ENCODE assay signal across 15 mouse cellular contexts in genomic region chr2:179914246-179914645, GRCm38 (mm10).
DNase-seq lines count a peak whose midpoint lies in the region; ATAC-seq and TF ChIP-seq lines count a peak whose summit lies in the region.
"Had no signal": no experiment of that assay in that cellular context is flagged by ENCODE, and none has a peak within 500 bp of the region (broad histone marks: within the 10 kb centered on the region; RNA-seq: fewer than 3 reads in every experiment).

No protein-coding gene starts in this region.

- no peak overlapping the region for H3K9ac ChIP-seq in CH12.LX (ENCODE audit: insufficient read depth, low read depth)
- H3K9ac ChIP-seq: intestine, embryonic 15.5 days; neural tube, embryonic 13.5 days had no signal

- no peaks in the 10 kb centered on the region for H3K9me3 ChIP-seq in CH12.LX (replicated peaks; ENCODE audit: low read length)
- H3K9me3 ChIP-seq: intestine, embryonic 15.5 days; neural tube, embryonic 13.5 days had no signal

- no peak for DNase-seq in gastrocnemius, adult 2 months
- DNase-seq in gastrocnemius, postnatal 36 days: no peak
- no peak for DNase-seq in layer of hippocampus, adult 2 months (ENCODE audit: low spot score in 2 of 2)
- no peak for DNase-seq in layer of hippocampus, postnatal 25 days (ENCODE audit: extremely low spot score in 1 of 2, low spot score in 1 of 2)
- DNase-seq in 416B (ENCODE audit: low read depth): peak; percentile 27
- no peak for DNase-seq in CH12.LX (ENCODE audit: extremely low read depth)
- DNase-seq: embryo, embryonic 11 days; heart, adult 18-20 months; heart, postnatal 36 days; right cerebral cortex, postnatal 4 days; thymus, postnatal 36 days had no signal

- dilution Hi-C loops in CH12.LX (cut with MboI; ENCODE audit: extremely low pct_ligation_motif_present, extremely low pct_unique_long_range_greater_than_20kb, low sequenced_read_pairs): loop anchor here (25.0 kb wide), 1 partner anchor 148 kb away; the partner anchor contains the start of gene Mtg2

- intact Hi-C loops in gastrocnemius, adult 2 months (cut with DNase I): loop anchor here (10.0 kb wide), 1 partner anchor 341 kb away; the partner anchor contains the start of gene Rps21
- intact Hi-C loops in gastrocnemius, postnatal 36 days (cut with DNase I): loop anchor here (10.0 kb wide), 1 partner anchor 331 kb away; no protein-coding TSS in a partner anchor

- H3K4me2 ChIP-seq in CH12.LX (ENCODE audit: insufficient read depth, low read depth, poor library complexity, severe bottlenecking): no peak overlapping the region
- H3K4me2 ChIP-seq: intestine, embryonic 15.5 days; neural tube, embryonic 13.5 days had no signal

- no peaks in the 10 kb centered on the region for H3K79me2 ChIP-seq in CH12.LX (replicated peaks; ENCODE audit: control insufficient read depth, extremely low read depth, insufficient read depth, poor library complexity, severe bottlenecking)

- TF ChIP-seq EP300 in CH12.LX (IDR thresholded peaks at IDR 0.05; ENCODE audit: low read length): no peak

- TF ChIP-seq POLR2A in CH12.LX (IDR thresholded peaks at IDR 0.05; ENCODE audit: low read depth, low read length): no peak

- no peak for ATAC-seq in erythroblast, adult 5-6 weeks (replicated peaks; ENCODE audit: low FRiP score, poor library complexity, severe bottlenecking)
- ATAC-seq: intestine, embryonic 15.5 days had no signal

- TF ChIP-seq RAD21 in CH12.LX (IDR thresholded peaks at IDR 0.05; ENCODE audit: low read depth, low read length): peak; percentile 29

- H3K27ac ChIP-seq in gastrocnemius, adult 2 months: no peak overlapping the region
- H3K27ac ChIP-seq in layer of hippocampus, adult 2 months: no peak overlapping the region
- no peak overlapping the region for H3K27ac ChIP-seq in CH12.LX (ENCODE audit: insufficient read depth, low read depth)
- H3K27ac ChIP-seq: intestine, embryonic 15.5 days; macrophage; neural tube, embryonic 13.5 days had no signal

- in situ Hi-C loops in CH12.LX (cut with MboI; ENCODE audit: low pct_ligation_motif_present, low pct_unique_long_range_greater_than_20kb, low sequenced_read_pairs): loop anchor here (10.0 kb wide), 1 partner anchor 341 kb away; the partner anchor contains the start of gene Rps21

- peaks cover 26 to 85% of the 10 kb centered on the region in 2 experiments for H3K36me3 ChIP-seq in CH12.LX (replicated peaks in 1 of 2; ENCODE audit: control insufficient read depth in 1 of 2, insufficient read depth in 1 of 2, low read length in 1 of 2)

- H3K4me3 ChIP-seq in gastrocnemius, adult 2 months: no peak overlapping the region
- no peak overlapping the region for H3K4me3 ChIP-seq in layer of hippocampus, adult 2 months
- H3K4me3 ChIP-seq in CH12.LX (replicated peaks in 1 of 3; ENCODE audit: low read depth in 2 of 3, low read length in 2 of 3, poor library complexity in 1 of 3): no peak overlapping the region
- H3K4me3 ChIP-seq: intestine, embryonic 15.5 days; neural tube, embryonic 13.5 days had no signal

- peaks cover 8 to 23% of the 10 kb centered on the region in 2 experiments for H3K4me1 ChIP-seq in CH12.LX (ENCODE audit: control insufficient read depth in 1 of 2, insufficient read depth in 2 of 2)
- H3K4me1 ChIP-seq: intestine, embryonic 15.5 days had no signal

- no peaks in the 10 kb centered on the region for H3K27me3 ChIP-seq in CH12.LX (replicated peaks)
- H3K27me3 ChIP-seq: intestine, embryonic 15.5 days; neural tube, embryonic 13.5 days had no signal

- peak; percentile 40 for TF ChIP-seq CTCF in gastrocnemius, adult 2 months (IDR thresholded peaks at IDR 0.05)
- TF ChIP-seq CTCF in layer of hippocampus, adult 2 months (conservative IDR thresholded peaks at IDR 0.05): peak; percentile 54
- peak in 1 of 2 experiments; percentile 52; a peak in 2 of 4 replicates for TF ChIP-seq CTCF in CH12.LX (conservative IDR thresholded peaks at IDR 0.05 in 1 of 2, IDR thresholded peaks at IDR 0.05 in 1 of 2; ENCODE audit: low read depth in 2 of 2, low read length in 2 of 2)

TF ChIP-seq in CH12.LX, 34 proteins besides CTCF, POLR2A, EP300 and RAD21:
- peak; percentile 13; the same call in 1 of the 2 replicates for TF ChIP-seq SMC3 (IDR thresholded peaks at IDR 0.05; ENCODE audit: low read depth, low read length)
- no peak for TF ChIP-seq MAFK (IDR thresholded peaks at IDR 0.05; ENCODE audit: insufficient replicate concordance, low read length)
TF ChIP-seq in CH12.LX: peak in this region for 1.
